Mouse (Mus musculus) kidney, adult 11 months (tissue): ENCODE measurements around the gene Hemgn.

Experiments
- DNase-seq: peaks from one replicate; pipeline ENCODE4 v3.0.0; 2022

The Hemgn gene

GRCm38 (mm10) chr4:46353045-46353444 is 60.3 kb downstream of the Hemgn start:
- DNase-seq = no peak

GRCm38 (mm10) chr4:46349530-46349929 is 63.8 kb downstream of the Hemgn start:
- DNase-seq = no peak

GRCm38 (mm10) chr4:46348897-46349296 is 64.4 kb downstream of the Hemgn start:
- DNase-seq = no peak

- DNase-seq = no peak
These were observed 65.5 kb downstream of the Hemgn start for GRCm38 (mm10) chr4:46347580-46348515.

- no peak for DNase-seq
These were observed 66.2 kb downstream of the Hemgn start for GRCm38 (mm10) chr4:46347141-46347540.

GRCm38 (mm10) chr4:46346221-46346620 is 67.1 kb downstream of the Hemgn start:
- DNase-seq = no peak

GRCm38 (mm10) chr4:46345773-46346100 is 67.6 kb downstream of the Hemgn start:
- no peak for DNase-seq

- no peak for DNase-seq
These were observed 68.1 kb downstream of the Hemgn start for GRCm38 (mm10) chr4:46345056-46345772.

- no peak for DNase-seq
These were observed 69.0 kb downstream of the Hemgn start for GRCm38 (mm10) chr4:46344288-46344687.
